Mouse (Mus musculus) mouse trophoblast stem cell (cell line): ENCODE data around the gene Tle3.

Experiments
- in situ Hi-C, 2 experiments: fragments of 300-500 bp; cut with MseI, MboI; formaldehyde crosslinking; loops; 2 replicates in 1 of 2; 3 replicates in 1 of 2; pipeline ENCODE4 v1.15.1; 2025

The Tle3 gene

DNA sequence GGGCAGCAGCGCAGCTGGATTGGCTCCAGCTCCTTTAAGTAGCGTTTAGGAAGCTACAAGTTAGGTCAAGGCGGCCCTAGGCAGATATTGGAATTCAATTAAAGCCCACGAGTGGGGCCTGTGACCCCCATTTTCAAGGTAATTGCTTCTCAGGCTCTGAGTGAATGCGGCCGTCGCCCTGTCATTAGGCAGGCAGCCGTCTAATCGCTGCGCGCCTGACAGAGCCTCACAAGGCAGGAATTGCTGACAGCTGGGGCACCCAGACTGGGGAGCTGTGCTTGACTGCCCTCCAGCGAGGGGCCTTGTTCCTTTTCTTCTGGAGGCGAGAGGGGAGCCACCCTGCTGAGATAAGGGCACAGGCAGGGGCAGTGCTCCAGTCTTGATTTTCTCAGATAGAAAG lies 24.3 kb downstream of the Tle3 start:
- in situ Hi-C loops = no loop called here

- in situ Hi-C loops = no loop called here
Measured at GRCm38 (mm10) chr9:61397130-61397529, 25.0 kb downstream of the Tle3 start.

DNA sequence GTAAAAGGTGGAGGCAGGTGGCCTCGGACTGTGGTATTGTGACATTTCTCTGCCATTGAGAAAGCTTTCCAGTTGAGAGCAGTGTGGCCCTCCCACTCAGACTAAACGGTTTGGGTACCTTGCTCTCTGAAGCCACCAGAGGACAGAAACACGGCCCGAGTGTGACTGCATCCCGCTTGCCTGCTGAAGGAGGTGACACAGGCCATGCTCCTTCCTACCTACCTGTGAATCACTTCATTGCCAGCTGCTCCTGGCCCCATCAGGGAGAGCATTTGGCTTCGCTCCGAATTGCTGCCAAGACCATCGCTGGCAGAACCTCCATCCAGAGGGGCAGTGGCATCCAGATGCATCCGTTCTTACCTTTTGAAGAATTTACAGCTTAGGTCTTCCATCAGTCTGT lies 26.0 kb downstream of the Tle3 start:
- in situ Hi-C loops = no loop called here

DNA sequence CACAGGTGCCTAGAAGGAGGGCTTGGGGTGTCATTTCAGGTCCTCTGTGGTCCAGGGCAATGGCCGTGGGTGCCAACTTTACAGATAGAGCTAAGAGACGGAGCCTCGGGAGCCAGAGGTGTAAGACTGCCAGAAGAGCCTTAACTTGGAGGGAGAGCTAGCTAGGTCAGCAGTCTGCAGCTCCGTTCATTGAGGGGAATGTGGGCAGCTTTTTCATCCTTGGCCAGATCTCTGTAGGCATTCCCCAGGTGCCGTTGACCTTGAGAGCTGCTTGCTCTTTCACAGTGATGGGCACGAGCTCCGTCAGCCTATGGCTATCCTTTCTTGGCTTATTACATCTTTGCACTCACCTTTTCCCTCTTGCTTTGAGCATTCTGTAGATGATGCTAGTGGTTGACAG lies 28.0 kb downstream of the Tle3 start:
- in situ Hi-C loops = no loop called here

GRCm38 (mm10) chr9:61401664-61402063 lies 29.5 kb downstream of the Tle3 start:
- in situ Hi-C loops = no loop called here

DNA sequence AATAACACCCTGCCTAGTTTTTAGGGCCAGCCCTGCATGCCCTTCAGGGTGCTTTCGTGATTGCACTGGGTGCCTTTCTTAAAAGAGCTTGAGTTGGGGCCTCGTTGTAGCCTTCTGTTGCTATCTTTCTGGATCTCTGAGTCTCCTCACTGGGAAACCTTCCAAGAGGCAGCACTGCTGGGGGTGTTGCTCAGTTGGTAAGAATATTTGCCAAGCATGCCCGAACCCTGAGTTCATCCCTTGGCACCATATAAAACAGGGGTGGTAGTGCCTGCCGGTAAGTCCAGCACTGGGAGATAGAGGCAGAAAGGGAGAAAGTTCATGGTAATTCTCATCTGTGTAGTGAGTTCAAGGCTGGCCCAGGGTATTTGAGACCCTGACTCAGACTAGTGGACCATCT lies 30.1 kb downstream of the Tle3 start:
- in situ Hi-C loops = no loop called here

DNA sequence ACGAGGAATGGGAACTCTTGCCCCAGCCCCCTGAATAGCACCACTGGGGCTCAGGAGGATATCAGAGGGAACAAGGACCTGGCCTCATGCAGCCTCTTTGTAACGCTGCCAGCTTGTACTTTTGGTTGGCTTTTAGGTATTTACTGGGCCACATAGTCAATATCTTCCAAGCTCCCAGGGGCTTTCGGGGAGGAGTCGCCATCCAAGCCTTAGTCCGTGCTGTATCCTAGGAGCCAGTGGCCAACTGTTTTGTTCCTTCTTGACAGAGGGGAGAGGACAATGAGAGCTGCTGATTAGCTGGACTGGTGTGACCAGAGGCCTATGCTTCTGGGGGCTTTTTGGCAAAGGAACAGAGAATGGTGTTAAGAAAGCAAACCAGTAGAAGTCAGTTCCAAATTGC lies 30.6 kb downstream of the Tle3 start:
- in situ Hi-C loops = no loop called here

DNA sequence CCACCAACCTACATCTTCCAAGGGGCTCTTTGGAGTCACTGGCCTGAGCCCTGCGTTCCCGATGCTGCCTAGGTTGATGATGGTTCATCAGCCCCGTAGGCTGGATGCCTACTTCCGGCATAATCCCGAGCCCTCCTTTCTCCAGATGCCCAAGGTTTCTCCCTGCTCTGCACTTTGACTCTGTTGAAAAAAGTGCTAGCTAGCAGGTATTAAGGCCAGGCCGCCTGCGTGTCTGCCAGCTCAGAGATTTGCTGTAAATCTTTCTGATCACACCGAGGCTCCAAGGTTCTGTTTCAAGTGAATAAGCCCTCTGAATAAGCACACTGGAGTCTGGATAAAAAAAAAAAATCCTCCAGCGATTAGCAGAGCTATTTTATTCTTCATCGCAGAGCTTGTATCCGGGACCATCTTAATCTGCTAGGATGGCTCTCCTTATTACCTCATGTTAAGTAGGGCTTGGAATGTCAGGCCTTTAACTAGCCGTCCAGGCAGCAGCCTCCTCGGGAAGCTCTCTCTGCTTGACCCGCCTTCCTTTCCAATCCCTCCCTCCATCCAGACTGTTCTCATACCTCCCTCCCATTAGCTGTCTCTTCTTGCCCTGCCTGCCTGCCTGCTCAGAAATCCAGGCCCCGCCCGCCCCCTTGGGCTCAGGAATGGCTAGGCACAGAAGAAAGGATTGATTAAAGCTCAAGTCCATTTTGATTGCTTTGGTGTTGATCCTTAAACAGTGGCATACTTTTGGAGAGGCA lies 31.9 kb downstream of the Tle3 start:
- in situ Hi-C loops = no loop called here

- in situ Hi-C loops = no loop called here
Measured at GRCm38 (mm10) chr9:61404615-61404980, 32.4 kb downstream of the Tle3 start.

- in situ Hi-C loops = no loop called here
Measured at GRCm38 (mm10) chr9:61404998-61405621, 32.9 kb downstream of the Tle3 start.

DNA sequence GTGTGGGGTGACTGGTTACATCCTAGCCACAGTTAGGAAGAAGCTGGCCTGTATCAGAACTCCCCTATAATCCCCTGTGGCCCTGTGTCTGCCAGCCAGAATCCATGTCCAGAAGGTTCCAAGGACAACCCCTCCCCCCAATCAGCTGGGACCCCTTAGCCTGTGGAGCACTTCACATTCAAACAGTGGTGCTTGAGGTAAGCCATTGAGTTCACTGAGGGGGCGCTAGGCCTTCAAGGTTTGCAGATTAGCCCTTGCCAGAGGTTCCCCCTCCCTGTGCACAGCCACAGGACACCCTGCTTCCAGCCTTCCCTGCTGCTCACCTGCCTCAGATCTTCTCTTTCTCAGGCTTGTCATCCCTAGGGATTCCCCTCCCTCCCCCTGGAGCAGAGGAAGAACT lies 34.2 kb downstream of the Tle3 start:
- in situ Hi-C loops = no loop called here

GRCm38 (mm10) chr9:61409046-61409445 lies 36.9 kb downstream of the Tle3 start:
- in situ Hi-C loops = no loop called here

- in situ Hi-C loops = no loop called here
Measured at GRCm38 (mm10) chr9:61413665-61414456, 41.7 kb downstream of the Tle3 start.

DNA sequence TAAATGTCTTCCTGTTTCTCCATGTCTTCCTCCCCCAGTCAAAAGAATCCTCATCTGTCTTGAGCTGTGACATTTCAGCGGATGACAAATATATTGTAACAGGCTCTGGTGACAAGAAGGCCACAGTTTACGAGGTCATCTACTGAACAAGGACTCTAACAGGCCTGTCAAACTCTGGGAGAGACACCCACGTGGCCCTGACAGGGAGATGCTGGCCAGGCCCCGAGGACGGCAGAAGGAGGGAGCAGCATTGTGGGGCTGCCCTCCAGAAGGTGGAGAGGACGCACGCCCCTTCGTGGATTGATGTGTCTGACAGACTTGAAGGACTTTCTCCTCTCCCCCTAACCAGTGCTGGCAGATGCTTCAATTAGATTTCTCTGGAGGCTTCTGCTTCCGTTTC lies 44.4 kb downstream of the Tle3 start:
- in situ Hi-C loops = no loop called here

DNA sequence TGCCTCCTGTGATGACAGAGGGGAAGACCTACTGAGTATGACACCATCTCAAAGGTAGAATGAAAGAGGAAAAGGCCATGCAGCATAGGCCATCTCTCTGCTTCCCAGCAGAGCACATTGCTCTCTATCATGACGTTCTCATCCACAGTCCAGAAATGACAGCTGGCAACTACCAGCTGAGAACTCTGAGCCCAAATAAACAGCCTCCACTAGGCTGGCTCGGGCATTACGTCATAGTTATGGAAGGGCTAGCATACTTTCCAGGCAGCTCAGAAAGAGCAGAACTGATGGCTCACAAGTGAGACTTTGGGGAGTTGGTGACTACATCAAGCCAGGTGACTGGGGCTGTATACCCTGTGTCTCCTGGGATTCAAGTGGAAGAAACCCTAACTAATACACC lies 49.5 kb downstream of the Tle3 start:
- in situ Hi-C loops = no loop called here

- in situ Hi-C loops = no loop called here
Measured at GRCm38 (mm10) chr9:61424245-61424644, 52.1 kb downstream of the Tle3 start.

- in situ Hi-C loops = no loop called here
Measured at GRCm38 (mm10) chr9:61426493-61426892, 54.3 kb downstream of the Tle3 start.

DNA sequence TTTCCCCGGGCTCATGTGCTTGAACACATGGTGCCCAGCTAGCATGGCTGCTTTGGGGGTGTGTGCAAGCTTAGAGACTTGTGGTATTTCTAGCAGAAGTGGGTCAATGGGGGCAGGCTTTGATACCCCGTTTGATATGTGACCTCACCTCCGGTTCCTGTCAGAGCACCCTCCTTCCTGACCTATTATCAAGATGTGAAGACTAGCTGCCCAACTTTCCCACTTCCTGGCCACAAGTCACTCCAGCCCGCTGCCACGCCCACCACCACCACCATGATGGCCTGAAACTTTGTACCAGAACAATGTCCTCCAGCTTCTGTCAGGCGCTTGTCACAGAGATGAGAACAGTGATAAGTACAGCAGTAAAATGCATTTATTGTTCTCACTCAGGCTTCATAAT lies 54.9 kb downstream of the Tle3 start:
- in situ Hi-C loops = no loop called here

DNA sequence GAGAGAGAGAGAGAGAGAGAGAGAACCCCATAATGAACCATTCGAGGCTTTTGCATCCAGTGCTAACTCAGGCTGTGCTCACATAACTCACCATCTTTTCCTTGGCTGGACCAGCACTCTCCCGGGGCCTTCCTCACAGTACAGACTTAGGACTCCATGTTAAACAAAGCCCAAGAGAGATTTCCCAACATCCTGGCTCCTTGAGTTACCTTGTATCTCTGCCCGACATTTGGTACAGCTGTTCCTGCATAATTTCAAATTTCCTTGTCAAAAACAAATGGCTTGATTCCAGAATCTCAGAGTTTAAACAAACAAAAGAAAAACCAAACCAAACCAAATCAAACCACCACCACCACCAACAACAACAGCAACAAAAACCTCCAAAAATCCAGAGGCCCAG lies 55.7 kb downstream of the Tle3 start:
- in situ Hi-C loops = no loop called here

- in situ Hi-C loops = no loop called here
Measured at GRCm38 (mm10) chr9:61431830-61432229, 59.7 kb downstream of the Tle3 start.

- in situ Hi-C loops = no loop called here
Measured at GRCm38 (mm10) chr9:61433206-61433605, 61.0 kb downstream of the Tle3 start.

GRCm38 (mm10) chr9:61434062-61434461 lies 61.9 kb downstream of the Tle3 start:
- in situ Hi-C loops = no loop called here
